Mouse (Mus musculus) CD8-positive naive resting alpha-beta T cell, adult 2 months (primary cell): ENCODE results near the gene Tsen2.

Experiments
- DNase-seq, 2 experiments: peaks; one replicate each; pipeline ENCODE4 v3.0.0; 2022; ENCODE audit warnings: low read depth in 2 of 2, low spot score in 2 of 2

Gene Tsen2

GRCm38 (mm10) chr6:115538645-115539429, 5.6 kb upstream of the Tsen2 start:
- peak; percentile 72 to 77 for DNase-seq

GRCm38 (mm10) chr6:115541676-115542275, 2.7 kb upstream of the Tsen2 start:
- no peak for DNase-seq

- no peak for DNase-seq
These were observed 2.1 kb upstream of the Tsen2 start for GRCm38 (mm10) chr6:115542341-115542740.

- DNase-seq = peak; percentile 19 to 52
These were observed 1.8 kb downstream of the Tsen2 start for GRCm38 (mm10) chr6:115546276-115546675.

GRCm38 (mm10) chr6:115555485-115555884, 11.0 kb downstream of the Tsen2 start:
- DNase-seq = no peak

GRCm38 (mm10) chr6:115558176-115558575, 13.7 kb downstream of the Tsen2 start:
- no peak for DNase-seq

GRCm38 (mm10) chr6:115559651-115560632, 15.5 kb downstream of the Tsen2 start:
- peak in 1 of 2 experiments; percentile 6 for DNase-seq

- no peak for DNase-seq
These were observed 21.1 kb downstream of the Tsen2 start for GRCm38 (mm10) chr6:115565479-115566045.

- no peak for DNase-seq
These were observed 29.7 kb downstream of the Tsen2 start for GRCm38 (mm10) chr6:115574171-115574570.

GRCm38 (mm10) chr6:115577407-115577806, 32.9 kb downstream of the Tsen2 start:
- no peak for DNase-seq

- no peak for DNase-seq
These were observed 33.5 kb downstream of the Tsen2 start for GRCm38 (mm10) chr6:115577941-115578340.

GRCm38 (mm10) chr6:115580810-115581209, 36.3 kb downstream of the Tsen2 start:
- DNase-seq = no peak

- no peak for DNase-seq
These were observed 38.1 kb downstream of the Tsen2 start for GRCm38 (mm10) chr6:115582328-115583115.

GRCm38 (mm10) chr6:115583430-115584125, 39.1 kb downstream of the Tsen2 start:
- DNase-seq = no peak

- no peak for DNase-seq
These were observed 39.7 kb downstream of the Tsen2 start for GRCm38 (mm10) chr6:115584176-115584575.

- DNase-seq = no peak
These were observed 41.9 kb downstream of the Tsen2 start for GRCm38 (mm10) chr6:115586321-115586720.

- no peak for DNase-seq
These were observed 47.4 kb downstream of the Tsen2 start for GRCm38 (mm10) chr6:115591692-115592359.

GRCm38 (mm10) chr6:115592458-115592857, 48.0 kb downstream of the Tsen2 start, which contains the start of gene Mkrn2os:
Gene Mkrn2os (minus strand): TSS chr6:115592576.
- no peak for DNase-seq

GRCm38 (mm10) chr6:115593252-115593651, 48.8 kb downstream of the Tsen2 start:
- DNase-seq = no peak
